Mouse (Mus musculus): ENCODE results near the gene Mthfd1l. TPM values are rescaled to one million over a fixed set of nuclear protein-coding genes. Genes with fewer than 3 reads are reported as not detected.
A peak's percentile ranks its signal among the peaks of the same experiment; 100 is the strongest.
"Not testable (repeated sequence)": the region's sequence is repeated elsewhere in the genome, so short reads cannot be mapped to it uniquely, and the experiment has no call there.

Gene Mthfd1l
- polyA plus RNA-seq, 1 experiment from 2014 or later = 13.0 TPM

DNA sequence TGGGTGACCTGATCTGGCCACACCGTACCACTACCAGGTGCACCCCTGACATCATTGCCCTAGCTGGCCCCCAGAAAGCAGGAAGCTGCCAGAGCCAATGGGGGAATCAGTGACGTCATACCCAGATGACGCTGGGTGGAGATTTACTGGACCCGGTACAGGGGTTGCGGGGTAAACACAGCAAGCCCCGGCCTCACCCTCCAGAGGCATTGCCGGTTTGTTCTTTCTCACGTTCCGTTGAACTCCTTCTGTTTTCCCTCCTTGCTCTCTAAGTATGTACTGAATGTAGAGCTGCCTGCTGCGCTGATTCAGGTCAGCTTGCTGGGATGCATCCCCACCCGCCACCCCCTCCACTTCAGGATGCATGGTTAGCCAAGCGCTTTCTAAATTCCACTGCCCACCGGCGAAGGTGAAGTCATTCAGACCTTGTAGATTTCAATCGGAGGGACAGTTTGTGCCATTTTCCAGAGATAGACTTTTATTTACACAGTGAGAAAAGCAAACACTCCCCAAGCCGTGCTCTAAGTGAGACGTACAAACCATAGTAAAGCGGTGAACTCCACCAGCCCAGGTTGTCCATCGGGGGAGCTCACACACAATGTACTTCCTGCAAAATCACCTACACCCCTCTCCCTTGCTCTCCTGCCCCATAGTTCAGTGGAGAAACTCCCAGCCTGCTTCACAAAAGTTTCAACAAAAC lies 138.3 kb downstream of the Mthfd1l start:
- H3K4me2 ChIP-seq = no peak overlapping the region
- H3K9ac ChIP-seq = 0 out of 2 replicates have a peak overlapping the region, but pooled peaks have one; percentile 33
- H3K4me1 ChIP-seq = peaks cover 58% of the 10 kb centered on the region
- no peaks in the 10 kb centered on the region for H3K27me3 ChIP-seq (replicated peaks)
- H3K4me3 ChIP-seq = no peak overlapping the region
- 0 out of 2 replicates have a peak, but pooled peaks cover 5% of the 10 kb centered on the region for H3K36me3 ChIP-seq
- H3K27ac ChIP-seq (replicated peaks) = peak overlapping the region; percentile 77
- ATAC-seq (ENCODE audit: extremely low read depth, insufficient number of reproducible peaks, low FRiP score, low TSS enrichment) = no peak
- 70% methylated on average over 19 of the region's 19 CpGs for WGBS
- no peaks in the 10 kb centered on the region for H3K9me3 ChIP-seq

DNA sequence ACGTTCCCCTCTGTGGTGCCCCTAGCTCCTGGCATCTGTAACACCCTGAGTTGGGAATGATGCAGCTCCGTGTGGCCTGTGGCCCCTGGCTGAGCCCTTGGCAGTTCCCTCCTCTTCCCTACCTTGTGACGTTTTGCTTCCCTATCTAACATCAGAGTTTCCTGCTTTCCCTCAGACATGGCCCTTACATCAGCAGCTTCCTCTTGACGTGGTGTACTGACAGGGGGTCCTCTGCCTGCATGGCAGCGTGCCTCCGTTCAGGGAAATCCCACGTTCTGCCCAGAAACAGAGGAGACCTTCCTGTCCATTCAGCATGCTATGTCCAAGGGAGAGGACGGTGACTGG lies 138.8 kb downstream of the Mthfd1l start:
- WGBS = 60% methylated on average over 8 of the region's 8 CpGs

GRCm38 (mm10) chr10:4112611-4113327 lies 139.9 kb downstream of the Mthfd1l start:
- Histone ChIP-seq H3K27ac (replicated peaks) (peak overlapping the region; percentile 77), H3K9ac (no peak overlapping the region), H3K9me3 (no peaks in the 10 kb centered on the region), H3K27me3 (replicated peaks) (no peaks in the 10 kb centered on the region), H3K4me1 (peaks cover 56% of the 10 kb centered on the region), H3K4me3 (no peak overlapping the region), H3K36me3 (0 out of 2 replicates have a peak, but pooled peaks cover 5% of the 10 kb centered on the region), H3K4me2 (no peak overlapping the region)
- ATAC-seq (ENCODE audit: extremely low read depth, insufficient number of reproducible peaks, low FRiP score, low TSS enrichment) = no peak
- 57% methylated on average over 17 of the region's 17 CpGs for WGBS

More for the DNA sequence above, 138.8 kb downstream of the Mthfd1l start:
- Histone ChIP-seq H3K27me3 (replicated peaks) (no peaks in the 10 kb centered on the region), H3K9ac (no peak overlapping the region), H3K36me3 (0 out of 2 replicates have a peak, but pooled peaks cover 5% of the 10 kb centered on the region), H3K4me2 (no peak overlapping the region), H3K9me3 (no peaks in the 10 kb centered on the region), H3K27ac (replicated peaks) (peak overlapping the region; percentile 77), H3K4me1 (peaks cover 58% of the 10 kb centered on the region), H3K4me3 (no peak overlapping the region)
- ATAC-seq (ENCODE audit: extremely low read depth, insufficient number of reproducible peaks, low FRiP score, low TSS enrichment) = no peak

DNA sequence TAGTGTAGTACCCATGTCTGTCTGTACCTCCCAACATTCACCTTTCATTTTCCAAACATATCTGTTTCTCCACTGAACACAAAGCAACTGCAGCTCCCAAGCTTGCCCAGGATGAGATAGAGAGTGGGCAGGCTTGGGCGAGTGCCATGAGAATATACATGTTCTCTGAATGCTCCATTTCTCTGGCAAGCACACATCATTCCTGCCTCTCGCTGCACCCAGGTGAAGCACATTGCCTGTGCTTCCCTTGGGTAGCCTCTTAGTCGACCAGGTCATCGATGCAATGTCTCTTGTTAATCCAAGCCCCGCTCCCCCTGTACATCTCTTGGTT lies 140.4 kb downstream of the Mthfd1l start:
- Histone ChIP-seq H3K4me3 (no peak overlapping the region), H3K4me1 (peaks cover 51% of the 10 kb centered on the region)
- 85% methylated on average over 5 of the region's 5 CpGs for WGBS

GRCm38 (mm10) chr10:4116653-4117052 lies 143.7 kb downstream of the Mthfd1l start:
- Histone ChIP-seq H3K36me3 (0 out of 2 replicates have a peak, but pooled peaks cover 5% of the 10 kb centered on the region), H3K4me2 (peak overlapping the region; percentile 36; the same call in 1 of the 2 replicates), H3K9ac (no peak overlapping the region), H3K27me3 (replicated peaks) (no peaks in the 10 kb centered on the region), H3K27ac (replicated peaks) (peak overlapping the region; percentile 74), H3K9me3 (no peaks in the 10 kb centered on the region), H3K4me1 (peaks cover 46% of the 10 kb centered on the region), H3K4me3 (no peak overlapping the region)
- no peak for ATAC-seq (ENCODE audit: extremely low read depth, insufficient number of reproducible peaks, low FRiP score, low TSS enrichment)

More for the DNA sequence above, 140.4 kb downstream of the Mthfd1l start:
- Histone ChIP-seq H3K9ac (no peak overlapping the region), H3K36me3 (0 out of 2 replicates have a peak, but pooled peaks cover 5% of the 10 kb centered on the region), H3K4me2 (no peak overlapping the region), H3K27ac (replicated peaks) (peak overlapping the region; percentile 77), H3K9me3 (no peaks in the 10 kb centered on the region), H3K27me3 (replicated peaks) (no peaks in the 10 kb centered on the region)
- ATAC-seq (ENCODE audit: extremely low read depth, insufficient number of reproducible peaks, low FRiP score, low TSS enrichment) = no peak

- 0 out of 2 replicates have a peak overlapping the region, but pooled peaks have one; percentile 21 for H3K9ac ChIP-seq
- H3K4me1 ChIP-seq = peaks cover 42% of the 10 kb centered on the region
- no peak overlapping the region for H3K4me3 ChIP-seq
- no peaks in the 10 kb centered on the region for H3K9me3 ChIP-seq
- ATAC-seq (ENCODE audit: extremely low read depth, insufficient number of reproducible peaks, low FRiP score, low TSS enrichment) = no peak
- H3K36me3 ChIP-seq = 0 out of 2 replicates have a peak, but pooled peaks cover 5% of the 10 kb centered on the region
- H3K27me3 ChIP-seq (replicated peaks) = no peaks in the 10 kb centered on the region
- peak overlapping the region; percentile 74 for H3K27ac ChIP-seq (replicated peaks)
- peak overlapping the region; percentile 36 for H3K4me2 ChIP-seq
- 32% methylated on average over 7 of the region's 7 CpGs for WGBS
Observed at GRCm38 (mm10) chr10:4117091-4117490, 144.2 kb downstream of the Mthfd1l start.

- no peak overlapping the region for H3K4me3 ChIP-seq
- H3K27ac ChIP-seq (replicated peaks) = no peak overlapping the region
- H3K4me2 ChIP-seq = no peak overlapping the region
- H3K27me3 ChIP-seq (replicated peaks) = no peaks in the 10 kb centered on the region
- H3K4me1 ChIP-seq = peaks cover 38% of the 10 kb centered on the region
- H3K36me3 ChIP-seq = 0 out of 2 replicates have a peak, but pooled peaks cover 3% of the 10 kb centered on the region
- WGBS = 85% methylated on average over 4 of the region's 4 CpGs
- H3K9ac ChIP-seq = no peak overlapping the region
- no peaks in the 10 kb centered on the region for H3K9me3 ChIP-seq
- no peak for ATAC-seq (ENCODE audit: extremely low read depth, insufficient number of reproducible peaks, low FRiP score, low TSS enrichment)
Observed at GRCm38 (mm10) chr10:4119287-4119686, 146.4 kb downstream of the Mthfd1l start.

- Histone ChIP-seq H3K27ac (replicated peaks) (peak overlapping the region; percentile 68), H3K4me1 (peaks cover 42% of the 10 kb centered on the region), H3K36me3 (no peaks in the 10 kb centered on the region), H3K9ac (no peak overlapping the region), H3K27me3 (replicated peaks) (no peaks in the 10 kb centered on the region), H3K4me2 (no peak overlapping the region), H3K9me3 (no peaks in the 10 kb centered on the region), H3K4me3 (no peak overlapping the region)
- ATAC-seq (ENCODE audit: extremely low read depth, insufficient number of reproducible peaks, low FRiP score, low TSS enrichment) = peak; percentile 19; the same call in 1 of the 2 replicates
- 68% methylated on average over 10 of the region's 10 CpGs for WGBS
Observed at GRCm38 (mm10) chr10:4120708-4121107, 147.8 kb downstream of the Mthfd1l start.

GRCm38 (mm10) chr10:4121197-4121596 lies 148.3 kb downstream of the Mthfd1l start:
- no peak for ATAC-seq (ENCODE audit: extremely low read depth, insufficient number of reproducible peaks, low FRiP score, low TSS enrichment)
- Histone ChIP-seq H3K27me3 (replicated peaks) (no peaks in the 10 kb centered on the region), H3K4me3 (no peak overlapping the region), H3K9ac (no peak overlapping the region), H3K4me1 (peaks cover 39% of the 10 kb centered on the region), H3K36me3 (no peaks in the 10 kb centered on the region), H3K9me3 (no peaks in the 10 kb centered on the region), H3K27ac (replicated peaks) (peak overlapping the region; percentile 68), H3K4me2 (no peak overlapping the region)
- 72% methylated on average over 1 of the region's 1 CpGs for WGBS

- ATAC-seq (ENCODE audit: extremely low read depth, insufficient number of reproducible peaks, low FRiP score, low TSS enrichment) = not testable (repeated sequence)
- peak overlapping the region; percentile 25; the same call in 1 of the 2 replicates for H3K27ac ChIP-seq (replicated peaks)
Observed at GRCm38 (mm10) chr10:4123280-4123945, 150.5 kb downstream of the Mthfd1l start.

DNA sequence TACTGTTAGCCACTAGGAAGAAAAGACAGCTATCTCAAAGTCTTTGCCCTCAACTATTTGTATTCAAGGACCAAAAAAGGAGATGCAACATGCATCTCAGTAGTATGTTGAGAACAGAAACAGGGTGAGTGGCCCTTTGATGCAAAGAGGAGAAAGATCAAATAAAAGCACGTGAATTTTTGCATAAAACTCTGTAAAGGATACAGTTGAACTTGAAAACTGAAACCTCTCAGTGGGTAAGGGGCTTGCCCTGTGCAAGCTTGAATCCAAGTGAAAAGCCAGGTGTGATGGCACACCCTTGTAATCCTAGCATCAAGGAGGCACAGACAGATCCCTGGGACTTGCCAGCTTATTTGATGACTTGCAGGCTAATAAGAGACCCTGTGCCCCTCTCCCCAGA lies 151.2 kb downstream of the Mthfd1l start:
- Histone ChIP-seq H3K4me3 (no peak overlapping the region), H3K27me3 (replicated peaks) (no peaks in the 10 kb centered on the region), H3K9ac (no peak overlapping the region), H3K36me3 (0 out of 2 replicates have a peak, but pooled peaks cover 3% of the 10 kb centered on the region), H3K27ac (replicated peaks) (no peak overlapping the region), H3K4me1 (peaks cover 42% of the 10 kb centered on the region), H3K9me3 (no peaks in the 10 kb centered on the region), H3K4me2 (no peak overlapping the region)
- no peak for ATAC-seq (ENCODE audit: extremely low read depth, insufficient number of reproducible peaks, low FRiP score, low TSS enrichment)
- WGBS = 82% methylated on average over 1 of the region's 1 CpGs

More at GRCm38 (mm10) chr10:4123280-4123945, 150.5 kb downstream of the Mthfd1l start:
- not testable (repeated sequence) for H3K4me2 ChIP-seq; H3K9ac ChIP-seq; H3K4me3 ChIP-seq; H3K36me3 ChIP-seq; H3K27me3 ChIP-seq (replicated peaks); H3K9me3 ChIP-seq
- 69% methylated on average over 7 of the region's 7 CpGs for WGBS
- peaks cover 34% of the 10 kb centered on the region for H3K4me1 ChIP-seq

All from heart, embryonic 13.5 days (tissue).